Mouse (Mus musculus) thymus, adult 2 months (tissue): ENCODE measurements around the gene Phlpp1.

Experiments
- CTCF ChIP-seq: fragments of 200-500 bp; IDR thresholded peaks from 2 replicates; pipeline ENCODE4 v1.5.1; 2012; ENCODE audit warnings: mild to moderate bottlenecking, control low read depth, low read length, moderate library complexity, borderline replicate concordance; ENCODE audit not compliant: control insufficient read depth, poor library complexity, insufficient read depth; ENCODE audit errors: extremely low read depth
- POLR2A ChIP-seq: fragments of 200-500 bp; IDR thresholded peaks from 2 replicates; pipeline ENCODE4 v1.6.1; 2012; ENCODE audit warnings: mild to moderate bottlenecking, low read length, control low read depth, moderate library complexity; ENCODE audit not compliant: control insufficient read depth, poor library complexity, insufficient read depth; ENCODE audit errors: extremely low read depth

- no peak for TF ChIP-seq POLR2A
- TF ChIP-seq CTCF = no peak
Observed at GRCm38 (mm10) chr1:106362841-106363604, 191.5 kb downstream of the Phlpp1 start.
